Mouse (Mus musculus) midbrain, embryonic 13.5 days (tissue): Measurements from ENCODE around the gene Ndufs8. TPM values are rescaled to one million over a fixed set of nuclear protein-coding genes. Genes with fewer than 3 reads are reported as not detected.
"Not testable (repeated sequence)": the region's sequence is repeated elsewhere in the genome, so short reads cannot be mapped to it uniquely, and the experiment has no call there.

Experiments
- ATAC-seq: fragments of 200-750 bp; cut with Nextera tagmentation; 2 replicates; pipeline ENCODE4 v1.8.0; 2017; ENCODE audit warnings: mild to moderate bottlenecking, moderate TSS enrichment, moderate library complexity
- H3K27ac ChIP-seq: fragments of 300-500 bp; sonication (generic); 2 replicates; pipeline ENCODE4 v1.5.1; 2015; ENCODE audit warnings: inconsistent platforms, mild to moderate bottlenecking, moderate library complexity
- H3K27me3 ChIP-seq: fragments of 300-500 bp; sonication (generic); 2 replicates; pipeline ENCODE4 v1.6.1; 2015; ENCODE audit warnings: mild to moderate bottlenecking, inconsistent platforms
- H3K36me3 ChIP-seq: fragments of 300-500 bp; sonication (generic); 2 replicates; pipeline ENCODE4 v1.6.1; 2015; ENCODE audit warnings: mild to moderate bottlenecking, inconsistent platforms
- H3K4me1 ChIP-seq: fragments of 300-500 bp; sonication (generic); replicated peaks from 2 replicates; pipeline ENCODE4 v1.6.1; 2015; ENCODE audit warnings: inconsistent platforms
- H3K4me2 ChIP-seq: fragments of 300-500 bp; sonication (generic); replicated peaks from 2 replicates; pipeline ENCODE4 v1.6.1; 2015; ENCODE audit warnings: moderate library complexity, mild to moderate bottlenecking, inconsistent platforms
- H3K4me3 ChIP-seq: fragments of 300-500 bp; sonication (generic); replicated peaks from 2 replicates; pipeline ENCODE4 v1.5.1; 2015; ENCODE audit warnings: mild to moderate bottlenecking, inconsistent platforms
- H3K9ac ChIP-seq: fragments of 300-500 bp; sonication (generic); replicated peaks from 2 replicates; pipeline ENCODE4 v1.6.1; 2015; ENCODE audit warnings: mild to moderate bottlenecking, inconsistent platforms
- H3K9me3 ChIP-seq: fragments of 300-500 bp; sonication (generic); 2 replicates; pipeline ENCODE4 v1.6.1; 2016; ENCODE audit warnings: mild to moderate bottlenecking, inconsistent platforms
- WGBS: fragments of 180-500 bp; shearing (Covaris S2); methylation state at CpG from one replicate; pipeline ENCODE4 v1.1.7; 2015; 5-methylcytosine and 5-hydroxymethylcytosine counted together
- polyA plus RNA-seq: library from polyadenylated mRNA; unstranded; fragments of >200 nt; fragmentation: Nextera tagmentation; extraction: Ambion mirVana; gene quantifications from 2 replicates; pipeline ENCODE4 v1.2.1, GENCODE M21; 2015

The Ndufs8 gene
- polyA plus RNA-seq = 232 TPM in 2 replicates

- under 1% methylated on average over 43 of the region's 43 CpGs for WGBS
- Histone ChIP-seq H3K27me3 (no peaks in the 10 kb centered on the region), H3K4me2 (peak within 1 kb of the TSS; percentile 70), H3K36me3 (peaks cover 32% of the 10 kb centered on the region), H3K9me3 (no peaks in the 10 kb centered on the region), H3K4me3 (peak within 1 kb of the TSS; percentile 69), H3K27ac (peak within 1 kb of the TSS; percentile 91), H3K9ac (peak within 1 kb of the TSS; percentile 74), H3K4me1 (peaks cover 18% of the 10 kb centered on the region)
- peak; percentile 98 for ATAC-seq
These were observed at the start of gene Ndufs8 for GRCm38 (mm10) chr19:3912337-3913204. Ndufs8 (minus strand) TSS chr19:3912774.

- H3K4me2 ChIP-seq, H3K9ac ChIP-seq, H3K27me3 ChIP-seq, ATAC-seq, H3K4me3 ChIP-seq, H3K9me3 ChIP-seq, H3K4me1 ChIP-seq, H3K36me3 ChIP-seq, H3K27ac ChIP-seq: not testable (repeated sequence)
- 85% methylated on average over 6 of the region's 6 CpGs for WGBS
These were observed 49.2 kb upstream of the Ndufs8 start for GRCm38 (mm10) chr19:3961805-3962204.

GRCm38 (mm10) chr19:3960211-3960610 is 47.6 kb upstream of the Ndufs8 start:
- H3K4me3 ChIP-seq = no peak overlapping the region
- H3K4me1 ChIP-seq = no peaks in the 10 kb centered on the region
- no peak overlapping the region for H3K9ac ChIP-seq
- no peak overlapping the region for H3K4me2 ChIP-seq
- ATAC-seq = no peak
- 88% methylated on average over 5 of the region's 5 CpGs for WGBS
- no peaks in the 10 kb centered on the region for H3K36me3 ChIP-seq
- H3K27me3 ChIP-seq = 0 out of 2 replicates have a peak, but pooled peaks cover 3% of the 10 kb centered on the region
- H3K27ac ChIP-seq = no peak overlapping the region
- no peaks in the 10 kb centered on the region for H3K9me3 ChIP-seq

- no peak overlapping the region for H3K4me2 ChIP-seq
- ATAC-seq = no peak
- no peak overlapping the region for H3K9ac ChIP-seq
- no peak overlapping the region for H3K27ac ChIP-seq
- 0 out of 2 replicates have a peak, but pooled peaks cover 3% of the 10 kb centered on the region for H3K27me3 ChIP-seq
- no peaks in the 10 kb centered on the region for H3K4me1 ChIP-seq
- H3K36me3 ChIP-seq = no peaks in the 10 kb centered on the region
- H3K4me3 ChIP-seq = no peak overlapping the region
- H3K9me3 ChIP-seq = no peaks in the 10 kb centered on the region
These were observed 46.5 kb upstream of the Ndufs8 start for GRCm38 (mm10) chr19:3959030-3959429.

- WGBS = 79% methylated on average over 4 of the region's 4 CpGs
- 0 out of 2 replicates have a peak, but pooled peaks cover 3% of the 10 kb centered on the region for H3K27me3 ChIP-seq
- H3K9ac ChIP-seq = no peak within 1 kb of the TSS
- ATAC-seq = no peak
- no peaks in the 10 kb centered on the region for H3K4me1 ChIP-seq
- H3K36me3 ChIP-seq = no peaks in the 10 kb centered on the region
- H3K9me3 ChIP-seq = no peaks in the 10 kb centered on the region
- H3K4me3 ChIP-seq = no peak within 1 kb of the TSS
- no peak within 1 kb of the TSS for H3K27ac ChIP-seq
- no peak within 1 kb of the TSS for H3K4me2 ChIP-seq
These were observed 45.9 kb upstream of the Ndufs8 start, which contains the start of gene Aldh3b3 for GRCm38 (mm10) chr19:3958470-3958869. Aldh3b3 (plus strand) TSS chr19:3958645.

- not testable (repeated sequence) for H3K27ac ChIP-seq, H3K4me1 ChIP-seq, H3K4me2 ChIP-seq, H3K27me3 ChIP-seq, H3K36me3 ChIP-seq, H3K9me3 ChIP-seq, H3K9ac ChIP-seq, ATAC-seq, H3K4me3 ChIP-seq
- WGBS = 83% methylated on average over 5 of the region's 5 CpGs
These were observed 44.9 kb upstream of the Ndufs8 start for GRCm38 (mm10) chr19:3957296-3958036.

- H3K9ac ChIP-seq = no peak overlapping the region
- no peaks in the 10 kb centered on the region for H3K9me3 ChIP-seq
- no peak overlapping the region for H3K4me2 ChIP-seq
- H3K27ac ChIP-seq = no peak overlapping the region
- no peak for ATAC-seq
- H3K4me3 ChIP-seq = no peak overlapping the region
- H3K27me3 ChIP-seq = 0 out of 2 replicates have a peak, but pooled peaks cover 3% of the 10 kb centered on the region
- no peaks in the 10 kb centered on the region for H3K36me3 ChIP-seq
- WGBS = 60% methylated on average over 4 of the region's 4 CpGs
- no peaks in the 10 kb centered on the region for H3K4me1 ChIP-seq
These were observed 43.2 kb upstream of the Ndufs8 start for GRCm38 (mm10) chr19:3955804-3956203.

- Histone ChIP-seq H3K4me1 (no peaks in the 10 kb centered on the region), H3K9me3 (no peaks in the 10 kb centered on the region), H3K4me3 (no peak overlapping the region), H3K36me3 (no peaks in the 10 kb centered on the region), H3K27ac (no peak overlapping the region), H3K27me3 (0 out of 2 replicates have a peak, but pooled peaks cover 3% of the 10 kb centered on the region), H3K4me2 (no peak overlapping the region), H3K9ac (no peak overlapping the region)
- ATAC-seq = no peak
- WGBS = 73% methylated on average over 3 of the region's 3 CpGs
These were observed 42.5 kb upstream of the Ndufs8 start for GRCm38 (mm10) chr19:3955033-3955432.

GRCm38 (mm10) chr19:3952099-3952498 is 39.5 kb upstream of the Ndufs8 start:
- H3K27me3 ChIP-seq = 0 out of 2 replicates have a peak, but pooled peaks cover 3% of the 10 kb centered on the region
- H3K27ac ChIP-seq = no peak overlapping the region
- H3K4me1 ChIP-seq = no peaks in the 10 kb centered on the region
- H3K9me3 ChIP-seq = no peaks in the 10 kb centered on the region
- no peak overlapping the region for H3K4me3 ChIP-seq
- ATAC-seq = no peak
- no peak overlapping the region for H3K9ac ChIP-seq
- H3K4me2 ChIP-seq = no peak overlapping the region
- no peaks in the 10 kb centered on the region for H3K36me3 ChIP-seq
- 73% methylated on average over 1 of the region's 1 CpGs for WGBS

- Histone ChIP-seq H3K9me3 (no peaks in the 10 kb centered on the region), H3K27me3 (0 out of 2 replicates have a peak, but pooled peaks cover under 1% of the 10 kb centered on the region), H3K4me3 (no peak overlapping the region), H3K4me1 (no peaks in the 10 kb centered on the region), H3K4me2 (no peak overlapping the region), H3K27ac (no peak overlapping the region), H3K36me3 (no peaks in the 10 kb centered on the region), H3K9ac (no peak overlapping the region)
- no peak for ATAC-seq
These were observed 38.9 kb upstream of the Ndufs8 start for GRCm38 (mm10) chr19:3951461-3951860.

GRCm38 (mm10) chr19:3950331-3950730 is 37.8 kb upstream of the Ndufs8 start:
- no peak for ATAC-seq
- WGBS = 73% methylated on average over 3 of the region's 3 CpGs
- Histone ChIP-seq H3K4me1 (no peaks in the 10 kb centered on the region), H3K27ac (no peak overlapping the region), H3K9me3 (no peaks in the 10 kb centered on the region), H3K4me2 (no peak overlapping the region), H3K27me3 (no peaks in the 10 kb centered on the region), H3K9ac (no peak overlapping the region), H3K4me3 (no peak overlapping the region), H3K36me3 (no peaks in the 10 kb centered on the region)

GRCm38 (mm10) chr19:3948546-3948945 is 36.0 kb upstream of the Ndufs8 start:
- no peak overlapping the region for H3K4me3 ChIP-seq
- no peaks in the 10 kb centered on the region for H3K9me3 ChIP-seq
- no peak for ATAC-seq
- H3K4me2 ChIP-seq = no peak overlapping the region
- no peaks in the 10 kb centered on the region for H3K36me3 ChIP-seq
- H3K9ac ChIP-seq = no peak overlapping the region
- 76% methylated on average over 14 of the region's 14 CpGs for WGBS
- H3K4me1 ChIP-seq = no peaks in the 10 kb centered on the region
- peaks cover 6% of the 10 kb centered on the region; the same call in 1 of the 2 replicates for H3K27me3 ChIP-seq
- H3K27ac ChIP-seq = no peak overlapping the region
